Mouse (Mus musculus): Measurements from ENCODE around the gene Dock10. TPM values are rescaled to one million over a fixed set of nuclear protein-coding genes. Genes with fewer than 3 reads are reported as not detected.
A peak's percentile ranks its signal among the peaks of the same experiment; 100 is the strongest.
"Not testable (repeated sequence)": the region's sequence is repeated elsewhere in the genome, so short reads cannot be mapped to it uniquely, and the experiment has no call there.

The Dock10 gene
- total RNA-seq (2021), result 18.1 and 22.2 TPM in 2 replicates
- long read RNA-seq, partial matches to known transcripts, result 0 of 1 reads
- long read RNA-seq, other reads (novel, unspliced or antisense), result 1 of 1 reads

GRCm38 (mm10) chr1:80757977-80758797 lies at the start of gene Dock10:
Dock10 (minus strand) TSS chr1:80758527.
- peak; percentile 29 for DNase-seq

- no peak for DNase-seq
Observed at GRCm38 (mm10) chr1:80806835-80807398, 48.6 kb upstream of the Dock10 start.

- no peak for DNase-seq
Observed at GRCm38 (mm10) chr1:80802023-80802422, 43.7 kb upstream of the Dock10 start.

- no peak for DNase-seq
Observed at GRCm38 (mm10) chr1:80785066-80785779, 26.9 kb upstream of the Dock10 start.

- no peak for DNase-seq
Observed at GRCm38 (mm10) chr1:80784155-80784554, 25.8 kb upstream of the Dock10 start.

GRCm38 (mm10) chr1:80765504-80765903 lies 7.2 kb upstream of the Dock10 start:
- no peak for DNase-seq

- no peak for DNase-seq
Observed at GRCm38 (mm10) chr1:80763042-80763950, 5.0 kb upstream of the Dock10 start.

- DNase-seq, result no peak
Observed at GRCm38 (mm10) chr1:80758798-80759184, 464 bp upstream of the Dock10 start.

GRCm38 (mm10) chr1:80757650-80757976 lies 714 bp downstream of the Dock10 start:
- DNase-seq, result no peak

GRCm38 (mm10) chr1:80756824-80757649 lies 1.3 kb downstream of the Dock10 start:
- peak; percentile 12 for DNase-seq

GRCm38 (mm10) chr1:80756060-80756439 lies 2.3 kb downstream of the Dock10 start:
- no peak for DNase-seq

- DNase-seq, result no peak
Observed at GRCm38 (mm10) chr1:80755296-80756059, 2.8 kb downstream of the Dock10 start.

- not testable (repeated sequence) for DNase-seq
Observed at GRCm38 (mm10) chr1:80749122-80749521, 9.2 kb downstream of the Dock10 start.

GRCm38 (mm10) chr1:80746691-80747463 lies 11.4 kb downstream of the Dock10 start:
- DNase-seq, result no peak

GRCm38 (mm10) chr1:80746195-80746594 lies 12.1 kb downstream of the Dock10 start:
- no peak for DNase-seq

GRCm38 (mm10) chr1:80739472-80739871 lies 18.9 kb downstream of the Dock10 start:
- no peak for DNase-seq

GRCm38 (mm10) chr1:80737812-80738391 lies 20.4 kb downstream of the Dock10 start:
- DNase-seq, result no peak

GRCm38 (mm10) chr1:80730582-80730981 lies 27.7 kb downstream of the Dock10 start:
- DNase-seq, result no peak

- no peak for DNase-seq
Observed at GRCm38 (mm10) chr1:80730174-80730573, 28.2 kb downstream of the Dock10 start.
